30 mouse cellular contexts compared by ENCODE assay signal in genomic region chr9:119130692-119131091, GRCm38 (mm10). TPM values are rescaled to one million over a fixed set of nuclear protein-coding genes. Genes with fewer than 3 reads are reported as not detected.
"Had no signal": no experiment of that assay in that cellular context is flagged by ENCODE, and none has a peak within 500 bp of the region (broad histone marks: within the 10 kb centered on the region; RNA-seq: fewer than 3 reads in every experiment).

No protein-coding gene starts in this region.

- H3K4me2 ChIP-seq: liver, embryonic 13.5 days; midbrain, embryonic 12.5 days; neural tube, embryonic 13.5 days had no signal

- DNase-seq: layer of hippocampus, adult 9-11 months; liver, embryonic 13.5 days; lung, adult 2 months; lung, postnatal 14 days; lung, postnatal 4 days; retina, postnatal 1 day; right cerebral cortex, postnatal 25 days; spleen, adult 18-20 months; thymus, adult 2 months; thymus, postnatal 14 days; thymus, postnatal 4 days had no signal

- H3K4me3 ChIP-seq: layer of hippocampus, adult 2 months; liver, embryonic 13.5 days; midbrain, embryonic 12.5 days; myocyte; neural tube, embryonic 13.5 days had no signal

- H3K27ac ChIP-seq: layer of hippocampus, adult 2 months; liver, embryonic 13.5 days; midbrain, embryonic 12.5 days; neural tube, embryonic 13.5 days had no signal

- H3K27me3 ChIP-seq: liver, embryonic 13.5 days; neural tube, embryonic 13.5 days had no signal

- H3K9me3 ChIP-seq: liver, embryonic 13.5 days; midbrain, embryonic 12.5 days; neural tube, embryonic 13.5 days had no signal

- H3K36me3 ChIP-seq: liver, embryonic 13.5 days; midbrain, embryonic 12.5 days; neural tube, embryonic 13.5 days had no signal

- ATAC-seq: intestine, postnatal 0 days; midbrain, embryonic 16.5 days had no signal

- H3K9ac ChIP-seq: liver, embryonic 13.5 days; midbrain, embryonic 12.5 days; neural tube, embryonic 13.5 days had no signal

- H3K4me1 ChIP-seq: liver, embryonic 13.5 days; midbrain, embryonic 12.5 days; neural tube, embryonic 13.5 days had no signal

RNA-seq across cellular contexts. Expression of gene Acaa1b, which starts 26.2 kb away (rescaled TPM):
- total RNA-seq: megakaryocyte-erythroid progenitor cell, adult 5-6 weeks; monocyte, adult 5-6 weeks; neutrophil, adult 5-6 weeks had no signal

RNA-seq across cellular contexts. Expression of gene Gm47289, which starts 28.3 kb away (rescaled TPM):
- total RNA-seq: layer of hippocampus, adult 2 months; layer of hippocampus, postnatal 25 days; left cerebral cortex, adult 18-20 months; left cerebral cortex, postnatal 25 days; liver, adult 2 months; megakaryocyte progenitor cell, adult 5-6 weeks; megakaryocyte-erythroid progenitor cell, adult 5-6 weeks; monocyte, adult 5-6 weeks; neutrophil, adult 5-6 weeks had no signal
- polyA plus RNA-seq: intestine, embryonic 14.5 days; intestine, postnatal 0 days; large intestine, adult 2 months; limb, embryonic 11.5 days; liver, adult 2 months; liver, embryonic 13.5 days; lung, adult 2 months; lung, embryonic 16.5 days; midbrain, embryonic 12.5 days; midbrain, embryonic 16.5 days; myocyte; neural tube, embryonic 13.5 days; stomach, embryonic 16.5 days; thymus, adult 2 months had no signal

RNA-seq across cellular contexts. Expression of gene Dlec1, which starts 28.4 kb away (rescaled TPM):
- total RNA-seq: megakaryocyte-erythroid progenitor cell, adult 5-6 weeks; monocyte, adult 5-6 weeks; neutrophil, adult 5-6 weeks had no signal
- polyA plus RNA-seq: liver, embryonic 13.5 days had no signal

RNA-seq across cellular contexts. Expression of gene Plcd1, which starts 37.4 kb away (rescaled TPM):
- total RNA-seq: megakaryocyte-erythroid progenitor cell, adult 5-6 weeks had no signal
